Mouse (Mus musculus) layer of hippocampus, postnatal 14 days (tissue): ENCODE measurements around the gene Impg2. TPM values are rescaled to one million over a fixed set of nuclear protein-coding genes. Genes with fewer than 3 reads are reported as not detected.

Experiments used
- DNase-seq, 2 experiments: peaks; one replicate each; pipeline ENCODE4 v3.0.0; 2021 to 2022; ENCODE audit warnings: low spot score in 2 of 2, mixed read lengths in 1 of 2
- long read RNA-seq, 2 experiments: library from polyadenylated mRNA; stranded (forward); transcript quantifications; one replicate each; pipeline ENCODE4 v2.0.0; 2021
- total RNA-seq, 2 experiments: library from RNA; stranded (reverse); gene quantifications; 2 replicates each; pipeline ENCODE4 v1.2.3; 2021

The Impg2 gene
- total RNA-seq = under 1 TPM; 0.71 to 0.74 TPM
- long read RNA-seq, experiment 1, partial matches to known transcripts = 1 of 1 reads
- long read RNA-seq, experiment 1, other reads (novel, unspliced or antisense) = 0 of 1 reads
- long read RNA-seq, experiment 2 = 0 reads

DNA sequence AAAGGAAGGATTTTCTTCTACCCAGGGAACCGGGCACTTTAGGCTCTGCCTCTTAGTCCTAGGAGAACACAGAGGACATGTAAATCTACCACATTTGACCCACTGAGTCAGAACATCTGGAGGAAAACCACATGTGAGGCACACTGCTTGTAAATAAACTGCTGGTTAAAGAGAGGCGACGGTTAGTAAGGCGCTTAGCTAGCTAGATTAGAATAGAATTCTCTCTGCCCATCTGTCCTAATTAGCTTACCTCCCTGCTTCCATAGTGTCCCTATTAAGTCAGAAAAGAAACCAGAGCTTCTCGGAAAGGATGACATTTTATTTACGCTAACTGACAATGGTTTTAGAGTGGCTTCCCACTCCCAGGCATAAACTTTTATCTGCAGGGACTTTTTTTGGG, at the start of gene Impg2:
Impg2 (plus strand) TSS at position 263 of the 400 bp plus-strand sequence.
- no peak for DNase-seq

DNA sequence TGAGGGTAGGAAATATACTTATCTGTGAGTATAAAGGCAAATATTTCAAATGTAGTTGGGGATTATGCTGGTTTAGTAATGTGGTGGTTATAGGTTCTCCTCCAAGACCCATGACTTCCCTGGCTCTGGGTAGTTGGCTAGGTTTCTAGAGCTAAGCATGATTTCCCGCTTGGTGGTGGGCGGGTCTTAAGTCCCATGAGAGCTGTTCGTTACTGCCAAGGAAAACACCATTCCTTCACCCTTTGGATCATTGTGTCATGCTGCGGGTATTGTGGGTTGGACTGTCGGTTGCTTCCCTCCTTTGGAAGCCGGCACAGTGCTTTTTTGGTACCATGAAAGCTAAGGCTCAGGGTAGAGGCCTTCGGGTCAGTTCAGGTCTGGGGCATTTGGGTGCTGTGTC, 40.6 kb upstream of the Impg2 start:
- DNase-seq = no peak

DNA sequence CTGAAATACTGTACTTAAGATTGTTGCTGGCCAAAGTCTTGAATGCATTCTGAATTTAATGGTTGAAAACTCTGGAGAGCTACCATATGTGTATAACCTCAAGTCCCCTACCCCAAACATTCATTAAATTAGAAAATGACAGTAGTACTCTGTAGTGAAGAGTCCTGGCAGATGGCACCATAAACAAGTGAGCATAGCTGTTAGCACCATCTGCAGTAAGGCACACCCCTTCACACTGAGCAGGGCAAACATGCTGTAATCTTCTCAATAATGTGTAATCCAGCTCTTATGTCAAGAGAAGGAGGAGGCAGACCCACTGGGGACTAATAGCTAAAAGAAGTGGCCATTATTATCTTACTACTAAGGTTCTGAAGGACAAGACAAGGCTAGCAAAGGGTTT, 33.9 kb upstream of the Impg2 start:
- peak; percentile 24 to 69 for DNase-seq

DNA sequence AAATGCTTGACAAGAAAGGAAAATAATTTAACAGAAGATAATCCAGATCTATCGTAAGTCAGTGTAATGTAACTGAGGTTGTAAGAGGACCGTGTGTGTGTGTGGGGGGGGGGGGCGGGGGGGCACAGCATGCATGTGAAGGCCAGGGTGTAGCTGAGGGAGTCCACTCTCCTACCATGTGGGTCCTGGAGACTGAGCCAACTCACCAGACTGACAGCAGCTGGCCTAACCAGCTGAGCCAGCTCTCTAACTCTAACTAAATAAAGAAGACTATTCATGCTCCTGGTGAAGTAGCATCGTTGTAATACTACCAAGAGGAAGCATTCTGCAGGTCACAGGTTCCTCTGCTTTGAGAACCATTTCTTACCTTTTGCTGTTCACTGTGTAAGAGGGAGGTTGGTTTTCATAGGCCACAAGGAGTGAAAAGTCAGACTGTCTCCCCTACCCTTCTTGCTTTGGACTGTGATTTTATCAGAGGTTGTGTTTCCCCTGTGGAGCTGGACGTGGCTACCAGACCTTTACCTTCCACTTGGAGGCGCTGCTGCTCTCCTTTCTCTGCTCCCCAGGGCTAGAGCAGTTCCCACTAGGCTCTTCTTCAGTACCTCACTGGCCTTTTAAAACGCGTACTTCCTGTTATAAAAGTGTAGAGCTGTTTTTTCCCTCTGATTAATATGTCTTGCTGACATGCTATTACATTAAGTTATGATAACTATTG, 28.1 kb upstream of the Impg2 start:
- DNase-seq = no peak

DNA sequence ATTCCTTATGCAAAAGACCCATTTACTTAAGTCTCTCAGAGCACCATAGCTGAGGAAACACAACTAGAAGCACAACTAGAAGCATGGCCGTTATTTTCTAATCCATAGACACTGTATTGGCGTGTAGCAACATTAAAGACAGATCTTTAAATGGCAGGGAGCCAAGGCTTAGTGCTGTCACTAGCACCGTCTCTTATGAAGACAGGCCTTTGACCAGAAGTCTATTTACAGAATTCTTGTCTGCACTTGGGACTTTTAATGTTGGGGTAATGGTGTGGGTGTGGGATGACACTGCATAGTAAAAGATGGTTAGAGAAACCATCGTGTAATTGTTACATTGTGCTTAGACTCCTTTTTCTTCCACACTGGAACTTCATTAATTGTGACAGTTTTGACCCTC, 17.2 kb upstream of the Impg2 start:
- DNase-seq = no peak

DNA sequence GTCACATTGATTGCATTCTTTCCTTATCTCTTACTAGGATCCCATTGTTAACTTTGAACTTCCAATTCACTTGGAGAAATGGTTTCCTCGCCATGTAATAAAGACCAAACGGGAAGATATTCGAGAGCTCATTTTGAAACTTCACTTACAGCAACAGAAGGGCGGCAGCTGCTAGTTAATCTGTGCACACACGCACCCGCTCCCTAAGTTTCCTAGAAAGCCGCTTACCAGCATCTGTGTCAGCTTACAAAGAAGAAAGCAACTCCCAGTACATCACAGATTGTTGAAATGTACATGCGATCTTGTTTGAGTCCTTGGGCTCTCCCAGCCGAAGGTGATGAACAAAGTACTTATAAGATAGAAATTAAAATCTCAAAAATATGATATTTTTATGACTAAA, 15.9 kb upstream of the Impg2 start:
- peak; percentile 41 to 71 for DNase-seq

DNA sequence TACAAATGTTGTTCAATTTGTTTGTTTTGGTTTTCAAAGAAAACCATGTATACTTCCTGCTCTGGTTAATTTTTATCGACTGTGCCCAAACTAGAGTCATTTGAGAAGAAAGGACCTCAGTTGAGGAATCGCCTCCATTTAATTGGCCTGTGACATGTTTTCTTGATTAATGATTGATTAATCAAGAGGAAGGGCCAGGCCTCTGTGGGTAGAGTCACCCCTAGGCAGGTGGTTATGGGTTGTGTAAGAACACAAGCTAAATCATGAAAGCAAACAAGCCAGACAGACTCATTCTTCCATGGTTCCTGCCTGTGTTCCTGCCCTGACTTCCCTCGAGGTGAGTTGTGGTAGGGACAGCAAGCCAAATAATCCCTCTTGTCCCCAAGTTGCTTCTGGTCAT, 8.6 kb downstream of the Impg2 start:
- DNase-seq = no peak

DNA sequence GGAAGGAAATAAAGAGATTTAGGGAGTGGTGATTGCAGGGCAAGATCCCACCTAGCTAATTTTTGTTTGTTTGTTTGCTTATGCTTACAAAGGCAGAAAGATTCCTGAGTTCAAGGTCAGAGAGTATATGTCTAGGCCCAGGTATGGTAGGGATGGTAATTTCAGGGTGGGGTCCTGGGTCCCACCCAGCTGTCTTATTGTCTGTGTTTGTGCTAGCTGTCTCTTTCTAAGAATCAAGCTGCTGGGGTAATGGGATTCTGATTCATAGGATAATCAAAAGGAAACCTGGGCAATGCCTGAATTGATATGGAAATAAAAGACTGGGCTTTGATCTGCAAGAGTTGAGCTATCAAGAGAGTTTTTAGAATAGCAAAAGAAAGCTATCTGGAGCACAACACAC, 23.6 kb downstream of the Impg2 start:
- DNase-seq = no peak

DNA sequence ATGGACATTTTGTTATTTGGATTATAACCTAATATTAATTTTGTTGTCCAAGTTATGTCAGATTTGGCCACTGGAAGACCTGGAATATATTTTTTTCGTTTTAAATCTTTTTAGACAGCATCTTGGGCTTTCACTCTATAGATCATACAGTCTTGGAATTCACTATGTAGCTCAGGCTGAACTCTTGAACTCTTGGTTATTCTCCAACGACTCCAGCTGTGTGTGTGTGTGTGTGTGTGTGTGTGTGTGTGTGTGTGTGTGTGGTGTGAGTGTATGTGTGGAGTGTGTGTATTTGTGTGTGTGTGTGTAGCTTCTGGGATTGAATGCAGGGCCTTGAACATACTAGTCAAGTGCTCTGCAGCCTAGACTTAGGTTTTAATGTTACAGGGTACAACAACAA, 25.3 kb downstream of the Impg2 start:
- DNase-seq = no peak

DNA sequence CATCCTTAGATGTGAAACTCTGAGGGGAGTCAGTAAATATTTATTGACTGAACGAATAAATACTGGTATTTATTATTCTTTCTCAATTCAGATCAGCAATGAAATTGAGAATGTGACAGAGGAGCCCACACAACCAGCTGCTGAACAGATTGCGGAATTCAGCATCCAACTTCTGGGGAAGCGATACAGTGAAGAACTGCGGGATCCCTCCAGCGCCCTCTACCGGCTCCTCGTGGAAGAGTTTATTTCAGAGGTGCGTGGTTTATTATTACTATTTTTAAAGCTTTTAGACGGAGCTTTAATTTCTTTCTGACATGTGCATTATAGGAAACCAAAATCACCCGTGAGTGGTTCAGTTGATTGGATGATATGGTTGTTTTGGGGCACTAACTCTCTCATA, 27.2 kb downstream of the Impg2 start:
- DNase-seq = peak; percentile 58 to 79

DNA sequence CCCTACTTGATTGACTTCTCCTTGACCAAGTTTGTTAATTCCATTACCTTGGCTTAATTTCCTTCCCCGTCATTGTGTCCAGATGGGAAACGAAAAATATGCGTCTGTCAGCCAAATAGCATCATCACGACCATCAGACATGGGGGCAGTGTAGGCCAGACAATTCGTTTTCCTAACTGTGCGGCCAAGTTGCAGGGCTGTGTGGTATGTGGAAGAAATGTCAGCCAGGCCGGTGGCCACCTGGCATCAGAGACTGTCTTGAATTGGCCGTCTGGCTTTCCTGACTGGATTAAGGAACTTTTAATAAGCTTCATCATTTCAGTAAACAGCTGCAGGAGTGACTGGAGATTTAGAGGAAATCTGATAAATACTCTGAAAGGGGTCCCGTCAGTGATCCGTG, 28.6 kb downstream of the Impg2 start:
- peak; percentile 6 to 20 for DNase-seq

DNA sequence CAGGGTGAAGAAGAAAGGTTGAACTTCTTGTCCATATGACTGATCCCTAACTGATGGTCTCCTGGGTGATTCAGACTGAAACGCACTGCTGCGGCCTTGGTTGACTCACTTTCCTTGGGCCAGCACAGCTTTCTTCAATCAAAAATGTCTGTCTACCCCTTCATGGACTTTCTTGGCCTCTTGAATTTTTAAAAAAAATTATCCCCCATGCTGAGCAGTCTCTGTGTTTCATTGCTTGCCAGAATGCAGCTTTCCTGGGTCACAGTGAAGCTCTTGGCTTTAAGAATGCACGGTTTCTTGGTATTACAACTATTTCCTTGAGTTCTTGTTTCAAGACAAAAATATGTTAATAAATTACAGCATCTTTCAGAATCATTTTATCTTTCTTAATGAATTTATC, 41.9 kb downstream of the Impg2 start:
- DNase-seq = no peak

DNA sequence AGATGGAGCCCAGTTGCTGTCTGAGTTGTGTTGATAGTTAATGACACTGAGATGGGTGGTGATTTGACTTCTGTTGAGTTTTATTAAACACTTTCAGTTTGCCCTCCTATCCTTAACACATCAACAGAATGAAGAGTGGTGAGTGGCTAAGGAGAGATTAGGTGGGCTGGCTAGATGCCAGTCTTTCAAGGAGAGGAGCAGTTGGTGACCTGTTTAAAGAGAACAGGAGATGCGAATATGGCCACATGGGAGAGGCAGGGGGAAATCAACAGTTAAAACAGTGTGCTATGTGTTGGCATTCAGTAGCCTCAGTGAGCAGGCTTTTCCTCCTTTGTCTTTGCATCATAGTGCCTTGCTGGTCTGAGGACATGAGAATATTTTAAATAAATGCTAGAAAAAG, 69.8 kb downstream of the Impg2 start:
- no peak for DNase-seq

DNA sequence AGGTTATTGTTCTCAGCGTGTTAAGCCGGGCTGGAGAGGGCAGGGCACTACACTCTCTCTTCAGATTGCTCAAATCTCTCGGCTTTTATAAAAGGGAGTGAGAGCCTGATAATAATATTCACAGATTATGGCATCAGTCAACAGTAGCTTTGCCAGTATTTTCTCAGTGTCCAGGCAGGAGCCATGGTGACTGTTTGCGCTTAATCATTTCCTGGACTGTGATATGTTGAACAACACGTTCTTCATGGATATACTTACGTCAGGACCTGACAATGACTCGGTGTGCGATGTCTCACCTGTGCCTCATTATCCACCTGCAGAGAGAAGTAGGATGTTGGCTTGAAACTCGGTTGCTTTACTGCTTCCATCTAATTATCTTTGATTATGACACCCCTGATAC, 74.9 kb downstream of the Impg2 start:
- no peak for DNase-seq

DNA sequence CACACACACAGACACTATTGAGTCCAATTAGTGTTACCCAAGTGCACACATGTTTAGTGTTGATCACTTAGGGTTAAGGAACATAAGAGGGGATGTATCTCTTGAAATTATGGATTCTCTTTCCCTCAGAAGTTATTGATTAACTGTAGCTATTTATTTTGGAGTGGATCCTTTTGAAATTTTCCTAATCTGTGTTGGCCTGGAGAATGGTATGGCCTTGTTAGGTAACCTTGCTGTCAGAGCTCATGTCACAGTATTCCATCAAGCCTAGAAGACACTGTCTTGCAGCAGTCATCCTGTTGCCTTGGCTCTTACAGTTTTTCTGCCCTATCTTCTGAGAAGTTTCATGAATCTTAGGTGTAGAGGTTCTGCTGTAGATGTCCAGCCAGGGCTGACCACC, 75.6 kb downstream of the Impg2 start:
- no peak for DNase-seq

DNA sequence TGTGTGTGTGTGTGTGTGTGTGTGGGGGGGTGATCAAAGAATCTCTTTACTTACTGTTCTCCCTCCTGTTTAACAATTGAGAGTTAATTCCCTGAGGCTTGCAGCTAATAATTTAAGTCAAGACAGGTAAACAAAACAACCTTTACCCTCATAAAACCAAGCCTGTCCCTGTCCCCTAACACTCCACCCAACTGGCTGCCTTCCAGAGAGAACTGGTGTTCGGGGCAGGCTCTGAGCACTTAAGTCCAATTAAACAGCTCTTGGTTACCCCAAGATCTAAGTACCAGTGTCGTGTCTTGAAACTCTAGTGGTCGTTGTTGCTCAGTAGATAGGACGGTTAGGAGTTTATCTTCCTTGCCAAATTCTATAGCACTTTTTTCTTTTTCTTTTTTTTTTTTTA, 77.2 kb downstream of the Impg2 start:
- no peak for DNase-seq

DNA sequence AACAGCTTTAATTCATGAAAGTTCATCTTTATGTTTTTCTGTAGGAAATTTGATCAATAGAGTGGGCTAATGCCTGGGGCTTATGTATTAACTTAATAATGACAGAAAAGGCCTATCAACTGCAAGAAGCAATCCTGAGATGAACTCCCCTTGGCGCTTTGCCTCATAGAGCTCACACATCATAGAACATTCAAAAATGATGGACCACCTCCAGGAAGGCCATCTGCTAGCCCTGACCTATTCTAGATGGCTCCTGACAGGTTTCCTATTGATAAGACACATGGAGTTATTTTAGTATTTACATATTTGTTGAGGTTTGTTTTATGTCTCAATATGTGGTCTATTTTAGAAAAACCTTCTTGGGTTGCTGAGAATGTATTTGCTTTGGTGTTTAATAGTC, 79.2 kb downstream of the Impg2 start:
- DNase-seq = no peak

DNA sequence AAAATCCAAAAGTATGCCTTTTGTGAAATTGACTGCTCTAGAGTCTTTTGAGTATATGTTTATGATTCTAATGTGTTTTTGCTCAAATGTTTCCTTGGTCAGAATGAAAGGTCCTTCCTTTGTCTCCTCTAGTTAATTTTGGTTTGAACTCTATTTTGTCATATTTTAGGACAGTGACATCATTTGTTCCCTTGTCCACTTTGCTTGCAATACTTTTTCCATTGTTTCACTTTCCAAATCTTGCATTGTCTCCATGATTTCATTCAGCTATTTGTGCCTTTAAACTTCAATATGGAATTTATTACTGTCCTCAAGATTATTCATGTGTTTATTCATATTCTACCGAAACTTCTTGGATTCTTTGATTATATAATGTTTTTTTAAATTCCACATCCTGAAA, 79.8 kb downstream of the Impg2 start:
- no peak for DNase-seq

DNA sequence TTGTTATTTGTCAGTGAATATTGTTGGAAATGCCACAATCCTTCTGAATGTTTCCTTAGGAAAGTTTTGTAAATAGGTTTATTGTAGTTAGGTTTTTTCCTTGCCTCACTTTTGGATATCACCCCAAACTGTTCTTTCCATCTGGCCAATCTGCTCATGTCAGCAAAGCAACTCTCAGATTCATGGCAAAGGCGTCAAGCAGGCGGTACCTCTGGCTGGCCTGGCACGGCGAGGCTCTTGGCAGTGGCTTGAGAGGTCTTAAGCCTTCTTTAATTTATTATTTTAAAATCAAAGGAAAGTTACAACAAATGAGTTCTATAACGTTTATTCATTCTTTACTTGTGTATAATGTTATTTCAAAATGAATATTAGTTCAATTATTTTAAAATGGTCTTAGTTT, 82.0 kb downstream of the Impg2 start:
- DNase-seq = no peak

DNA sequence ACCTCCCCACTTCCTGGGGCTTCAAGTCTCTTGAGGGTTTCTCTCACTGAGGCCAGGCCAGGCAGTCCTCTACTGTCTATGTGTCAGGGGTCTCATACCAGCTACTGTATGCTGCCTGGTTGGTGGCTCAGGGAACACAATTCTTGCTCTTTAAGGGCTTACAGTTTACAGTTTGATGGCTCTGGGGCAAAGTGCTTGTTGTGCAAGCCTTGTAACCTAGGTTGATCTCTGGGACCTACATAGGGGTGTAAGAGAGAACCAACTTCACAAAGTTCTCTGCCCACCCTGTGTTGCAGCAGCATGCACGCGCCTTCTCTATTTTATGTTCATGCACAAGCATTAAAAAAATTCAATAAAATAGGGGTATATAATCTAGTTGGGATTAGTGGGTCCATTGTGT, 82.9 kb downstream of the Impg2 start:
- DNase-seq = no peak

DNA sequence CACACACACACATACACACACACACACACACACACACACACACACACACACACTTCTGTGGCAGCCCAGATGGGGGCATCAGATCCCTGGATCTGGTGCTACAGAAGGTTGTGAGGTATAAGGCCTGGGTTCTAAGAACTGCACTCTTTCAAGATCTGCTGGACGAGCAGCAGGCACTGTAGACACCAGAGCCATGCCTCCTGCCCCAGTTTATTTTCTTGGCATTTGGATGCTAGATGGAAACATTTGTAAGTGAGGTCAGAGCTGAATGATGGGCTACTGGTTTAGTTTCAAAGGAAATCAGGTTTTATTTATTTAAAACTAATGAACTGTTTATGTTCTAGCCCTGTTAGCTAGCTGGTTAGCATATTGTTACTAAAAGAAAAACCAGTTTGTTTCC, 90.8 kb downstream of the Impg2 start:
- no peak for DNase-seq

DNA sequence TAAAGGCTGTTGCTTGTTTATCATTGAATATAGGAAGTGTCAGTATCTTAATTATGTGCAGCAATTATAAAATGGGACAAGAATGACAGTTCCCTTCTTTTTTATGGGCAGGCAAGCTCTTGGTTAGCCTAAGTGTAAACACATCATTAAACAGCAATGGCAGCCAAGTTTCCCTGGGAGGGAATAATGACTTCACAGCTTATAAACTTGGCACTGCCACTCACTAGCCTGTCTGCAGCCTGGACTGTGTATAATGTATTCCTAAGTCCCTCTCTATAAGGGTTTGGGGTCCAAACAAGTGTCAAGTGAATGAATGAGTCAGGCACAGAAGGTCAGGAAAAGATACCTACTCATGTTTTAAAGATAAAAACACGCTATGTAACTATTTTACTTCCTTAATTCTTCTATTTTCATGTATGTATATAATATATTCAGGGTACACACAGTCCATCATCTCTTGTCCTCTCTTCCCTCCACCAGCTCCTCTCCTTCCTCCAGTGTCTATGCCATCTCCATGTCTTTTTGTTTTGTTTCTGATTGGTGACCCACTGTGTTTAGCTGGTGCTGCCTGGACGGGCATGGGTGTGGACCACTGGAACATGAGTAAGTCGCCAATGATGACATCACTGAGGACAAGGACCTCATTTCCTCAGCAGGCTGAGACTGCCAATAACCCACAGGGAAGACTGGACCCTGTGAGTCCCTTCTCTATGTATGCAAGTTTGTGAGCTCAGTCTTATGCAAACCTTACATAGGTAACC, 92.0 kb downstream of the Impg2 start:
- DNase-seq = no peak

DNA sequence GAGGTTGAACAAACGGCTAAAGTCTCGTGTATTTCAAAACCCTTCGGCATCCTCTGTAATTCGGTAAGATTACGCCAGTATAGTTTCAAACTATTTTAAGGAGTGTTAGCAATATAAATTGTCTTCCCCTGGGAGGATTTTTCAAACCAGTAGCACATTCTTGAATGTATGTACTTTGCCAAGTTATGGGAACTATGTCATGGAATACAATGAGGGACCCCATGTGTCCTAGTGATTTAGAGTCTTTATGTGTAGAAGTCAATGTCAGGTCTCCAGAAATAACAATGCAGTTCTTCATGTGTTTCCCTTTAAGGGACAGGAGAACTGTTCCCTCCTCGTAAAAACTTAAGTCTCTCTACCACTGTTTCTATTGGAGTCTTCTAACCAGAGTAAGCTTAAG, 94.1 kb downstream of the Impg2 start:
- no peak for DNase-seq
